Mouse (Mus musculus): ENCODE data around the gene Klf2. TPM values are rescaled to one million over a fixed set of nuclear protein-coding genes. Genes with fewer than 3 reads are reported as not detected.

Gene Klf2
- total and polyA plus RNA-seq, 3 experiments = 0.12 to 1.4 TPM; not detected in 1

GRCm38 (mm10) chr8:72334144-72334641 is 15.4 kb downstream of the Klf2 start:
- Histone ChIP-seq H3K27me3 (replicated peaks) (no peaks in the 10 kb centered on the region), H3K4me2 (ENCODE audit: insufficient read depth, low read depth, poor library complexity, severe bottlenecking) (no peak overlapping the region), H3K79me2 (replicated peaks; ENCODE audit: control insufficient read depth, extremely low read depth, insufficient read depth, poor library complexity, severe bottlenecking) (no peaks in the 10 kb centered on the region), H3K9ac (ENCODE audit: insufficient read depth, low read depth) (no peak overlapping the region), H3K4me1 (ENCODE audit: control insufficient read depth in 1 of 2, insufficient read depth in 2 of 2) (peaks cover 18 to 27% of the 10 kb centered on the region in 2 experiments), H3K9me3 (replicated peaks; ENCODE audit: low read length) (no peaks in the 10 kb centered on the region), H3K36me3 (replicated peaks in 1 of 2; ENCODE audit: control insufficient read depth in 1 of 2, insufficient read depth in 1 of 2, low read length in 1 of 2) (peaks cover 0 to 30% of the 10 kb centered on the region in 2 experiments), H3K27ac (ENCODE audit: insufficient read depth, low read depth) (no peak overlapping the region), H3K4me3 (replicated peaks in 1 of 3; ENCODE audit: low read depth in 2 of 3, low read length in 2 of 3, poor library complexity in 1 of 3) (no peak overlapping the region)
- DNase-seq (ENCODE audit: extremely low read depth) = no peak
- TF ChIP-seq TBP (conservative IDR thresholded peaks at IDR 0.05; ENCODE audit: low read depth, low read length) (no peak), SMC3 (IDR thresholded peaks at IDR 0.05; ENCODE audit: low read depth, low read length) (no peak), CTCF (conservative IDR thresholded peaks at IDR 0.05 in 1 of 2, IDR thresholded peaks at IDR 0.05 in 1 of 2; ENCODE audit: low read depth in 2 of 2, low read length in 2 of 2) (no peak), ZNF384 (IDR thresholded peaks at IDR 0.05; ENCODE audit: low read depth, low read length) (no peak), CHD2 (IDR thresholded peaks at IDR 0.05; ENCODE audit: low read length) (no peak)
- in situ Hi-C loops (cut with MboI; ENCODE audit: low pct_ligation_motif_present, low pct_unique_long_range_greater_than_20kb, low sequenced_read_pairs) = no loop called here
- dilution Hi-C loops (cut with MboI; ENCODE audit: extremely low pct_ligation_motif_present, extremely low pct_unique_long_range_greater_than_20kb, low sequenced_read_pairs) = no loop called here

- no peak for DNase-seq (ENCODE audit: extremely low read depth)
- peaks cover 4 to 50% of the 10 kb centered on the region in 2 experiments for H3K36me3 ChIP-seq (replicated peaks in 1 of 2; ENCODE audit: control insufficient read depth in 1 of 2, insufficient read depth in 1 of 2, low read length in 1 of 2)
- H3K27ac ChIP-seq (ENCODE audit: insufficient read depth, low read depth) = no peak overlapping the region
- H3K9me3 ChIP-seq (replicated peaks; ENCODE audit: low read length) = no peaks in the 10 kb centered on the region
- no peak overlapping the region for H3K4me2 ChIP-seq (ENCODE audit: insufficient read depth, low read depth, poor library complexity, severe bottlenecking)
- H3K4me3 ChIP-seq (replicated peaks in 1 of 3; ENCODE audit: low read depth in 2 of 3, low read length in 2 of 3, poor library complexity in 1 of 3) = no peak overlapping the region
- no peaks in the 10 kb centered on the region for H3K79me2 ChIP-seq (replicated peaks; ENCODE audit: control insufficient read depth, extremely low read depth, insufficient read depth, poor library complexity, severe bottlenecking)
- TF ChIP-seq ZKSCAN1 (IDR thresholded peaks at IDR 0.05; ENCODE audit: borderline replicate concordance, low read depth, low read length) (no peak), POLR2A (IDR thresholded peaks at IDR 0.05; ENCODE audit: low read depth, low read length) (no peak), KAT2A (IDR thresholded peaks at IDR 0.05; ENCODE audit: insufficient replicate concordance, low read length) (no peak), ZNF384 (IDR thresholded peaks at IDR 0.05; ENCODE audit: low read depth, low read length) (no peak), BHLHE40 (IDR thresholded peaks at IDR 0.05; ENCODE audit: low read depth, low read length) (no peak), MAZ (IDR thresholded peaks at IDR 0.05; ENCODE audit: low read depth, low read length) (no peak), EP300 (IDR thresholded peaks at IDR 0.05; ENCODE audit: low read length) (no peak), MXI1 (IDR thresholded peaks at IDR 0.05; ENCODE audit: low read depth, low read length) (no peak), ZC3H11A (IDR thresholded peaks at IDR 0.05; ENCODE audit: low read depth, low read length) (no peak), E2F4 (IDR thresholded peaks at IDR 0.05; ENCODE audit: insufficient replicate concordance, low read depth, low read length) (no peak), JUN (IDR thresholded peaks at IDR 0.05; ENCODE audit: insufficient read depth, low read depth, low read length) (no peak), TBP (conservative IDR thresholded peaks at IDR 0.05; ENCODE audit: low read depth, low read length) (no peak), SIN3A (IDR thresholded peaks at IDR 0.05; ENCODE audit: low read length) (no peak), UBTF (IDR thresholded peaks at IDR 0.05; ENCODE audit: low read depth, low read length) (no peak), MYC (IDR thresholded peaks at IDR 0.05; ENCODE audit: low read depth, low read length) (no peak), IRF4 (IDR thresholded peaks at IDR 0.05; ENCODE audit: low read depth, low read length) (no peak)
- peaks cover 3 to 6% of the 10 kb centered on the region in 2 experiments for H3K4me1 ChIP-seq (ENCODE audit: control insufficient read depth in 1 of 2, insufficient read depth in 2 of 2)
- no peak overlapping the region for H3K9ac ChIP-seq (ENCODE audit: insufficient read depth, low read depth)
- H3K27me3 ChIP-seq (replicated peaks) = no peaks in the 10 kb centered on the region
- dilution Hi-C loops (cut with MboI; ENCODE audit: extremely low pct_ligation_motif_present, extremely low pct_unique_long_range_greater_than_20kb, low sequenced_read_pairs) = no loop called here
- in situ Hi-C loops (cut with MboI; ENCODE audit: low pct_ligation_motif_present, low pct_unique_long_range_greater_than_20kb, low sequenced_read_pairs) = no loop called here
These were observed 17.4 kb downstream of the Klf2 start for GRCm38 (mm10) chr8:72336273-72336672.

All from CH12.LX (cell line).